Mouse (Mus musculus) T-helper 2 cell (primary cell): ENCODE results near the gene Ufc1.
"Not testable (repeated sequence)": the region's sequence is repeated elsewhere in the genome, so short reads cannot be mapped to it uniquely, and the experiment has no call there.

Source experiments
- in situ Hi-C: fragments of 300-600 bp; cut with MboI, MseI; formaldehyde crosslinking; loops from one replicate; pipeline ENCODE4 v1.15.1; 2025; ENCODE audit warnings: high pct_unique_total_duplicates

Gene Ufc1

DNA sequence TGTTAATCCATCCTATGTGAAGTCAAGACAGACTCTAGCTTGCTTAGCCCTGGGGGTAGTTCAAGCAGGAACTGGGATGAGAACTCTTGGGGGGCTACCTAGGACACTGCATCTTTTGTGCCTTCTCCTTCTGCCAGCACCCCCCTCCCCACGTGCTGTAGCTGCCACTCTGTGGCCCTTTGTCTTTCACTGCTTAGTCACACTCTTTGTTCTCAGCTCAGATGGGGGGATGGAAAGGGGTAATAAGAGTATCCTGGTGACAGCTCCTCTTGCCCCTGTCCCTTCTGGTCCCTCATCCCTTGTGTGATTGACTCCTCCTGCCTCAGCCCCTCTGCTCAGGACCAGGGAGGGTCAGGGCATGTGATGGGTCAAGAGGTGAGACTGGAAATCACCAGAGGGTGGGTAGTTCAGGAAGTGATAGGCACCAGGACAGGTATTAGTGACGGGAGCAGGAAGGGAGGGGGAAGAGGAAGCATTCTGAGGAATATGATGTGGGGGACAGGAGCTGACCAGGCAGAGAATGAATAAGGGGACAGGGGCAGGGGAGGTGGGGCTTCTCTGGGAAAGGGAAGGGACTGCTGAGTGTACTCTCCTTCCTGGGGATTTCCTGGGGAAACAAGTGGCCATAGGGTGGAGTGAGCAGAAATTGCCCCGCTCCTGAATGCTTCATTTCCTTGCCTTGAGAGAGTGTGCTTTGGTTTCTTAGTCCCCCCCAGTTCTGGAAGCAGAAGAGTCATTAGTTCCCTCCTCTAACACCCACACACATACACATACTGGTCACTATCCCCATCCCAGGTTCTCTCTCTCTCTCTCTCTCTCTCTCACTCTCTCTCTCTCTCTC, 46.2 kb downstream of the Ufc1 start:
- in situ Hi-C loops = no loop called here

DNA sequence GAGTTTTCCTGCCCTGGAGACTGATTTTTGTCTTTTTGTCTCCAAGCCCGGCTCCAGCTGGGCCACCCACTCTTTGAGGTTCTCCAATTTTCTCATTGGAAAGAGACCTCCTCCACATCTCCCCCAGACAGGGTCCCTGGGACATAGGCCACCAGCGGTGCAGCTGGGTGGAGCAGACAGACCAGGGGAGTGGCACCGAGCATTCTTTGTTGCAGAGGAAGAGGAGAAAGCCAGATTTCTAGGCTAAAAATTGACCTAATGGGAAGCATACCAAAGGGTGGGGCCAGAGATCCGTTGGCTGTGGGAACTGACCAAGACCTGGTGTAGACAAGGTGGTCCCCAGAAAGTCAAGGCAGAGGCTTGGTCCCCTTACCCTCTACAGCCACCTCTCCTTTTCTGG, 46.9 kb downstream of the Ufc1 start:
- in situ Hi-C loops = no loop called here

DNA sequence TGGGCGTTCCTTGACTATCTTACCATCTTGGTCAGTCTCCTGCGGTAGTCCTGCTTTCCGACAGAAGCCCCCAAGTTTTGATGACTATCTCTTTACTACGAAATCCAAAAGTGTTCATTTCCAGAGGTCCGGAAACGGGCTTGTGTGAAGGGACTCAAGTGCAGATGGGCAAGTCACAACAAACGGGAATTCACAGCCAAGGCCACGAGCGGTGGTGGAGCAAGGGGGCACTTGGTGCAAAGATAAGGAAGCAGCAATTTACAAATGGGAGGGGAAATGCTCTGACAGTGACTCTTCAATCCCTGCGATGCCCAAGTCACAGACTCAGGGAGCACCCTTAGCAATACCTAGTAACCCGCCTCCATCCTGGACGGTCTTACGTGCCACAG, 47.4 kb downstream of the Ufc1 start:
- in situ Hi-C loops = no loop called here

DNA sequence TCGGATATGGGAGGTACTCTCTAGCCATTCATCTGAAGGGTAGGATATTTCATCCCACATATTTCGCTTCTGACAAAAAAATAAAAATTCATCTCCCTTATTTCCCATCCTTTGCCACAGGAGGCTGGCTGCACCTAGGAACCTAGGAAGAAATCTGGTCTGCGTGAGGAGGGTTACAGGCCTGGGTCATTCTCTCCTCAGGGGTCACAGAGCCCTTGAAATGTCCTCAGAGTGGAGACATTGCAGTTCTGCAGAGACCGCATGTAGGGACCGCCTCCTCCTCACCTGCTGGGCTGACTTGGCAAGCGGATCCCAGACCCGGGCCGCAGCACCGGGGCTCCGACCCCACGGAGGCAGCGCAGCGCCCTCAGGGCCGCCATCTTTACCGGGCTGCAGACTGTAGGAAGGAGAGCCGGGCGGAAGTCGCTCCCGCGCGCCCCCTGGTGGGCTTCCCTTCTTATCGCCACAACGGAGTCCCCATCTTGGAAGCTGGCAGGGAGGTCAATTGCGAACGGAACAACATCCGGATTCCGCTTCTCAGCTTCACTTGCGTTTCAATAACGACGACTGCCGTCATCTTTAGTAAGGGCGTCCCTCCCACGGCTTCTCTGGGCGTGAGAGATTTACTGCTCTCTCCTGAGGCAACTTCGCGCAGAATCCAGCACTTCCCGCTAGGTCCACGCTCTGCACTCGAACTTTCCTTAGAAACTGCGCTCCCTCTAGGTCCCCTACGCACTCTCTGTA, 47.9 kb downstream of the Ufc1 start:
- in situ Hi-C loops = no loop called here

DNA sequence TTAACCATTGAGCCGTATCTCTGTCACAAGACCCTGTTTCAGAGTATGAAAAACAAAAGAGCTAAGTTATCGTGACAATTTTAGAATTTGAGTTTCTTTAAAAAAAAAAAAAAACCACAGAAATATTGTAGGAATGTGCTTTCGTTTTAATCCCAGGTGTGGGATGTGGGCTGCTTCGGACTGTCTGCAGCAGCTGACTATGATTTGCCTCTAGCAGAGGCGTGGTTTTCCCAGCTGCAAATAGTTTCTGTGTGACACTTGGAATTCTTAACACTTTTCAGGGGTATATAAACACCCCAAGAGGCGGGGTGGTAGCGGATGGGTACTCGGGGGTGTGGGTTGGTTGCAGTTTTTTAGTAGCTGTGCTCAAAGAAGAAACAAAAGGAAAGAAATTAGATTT, 49.5 kb downstream of the Ufc1 start:
- in situ Hi-C loops = no loop called here

DNA sequence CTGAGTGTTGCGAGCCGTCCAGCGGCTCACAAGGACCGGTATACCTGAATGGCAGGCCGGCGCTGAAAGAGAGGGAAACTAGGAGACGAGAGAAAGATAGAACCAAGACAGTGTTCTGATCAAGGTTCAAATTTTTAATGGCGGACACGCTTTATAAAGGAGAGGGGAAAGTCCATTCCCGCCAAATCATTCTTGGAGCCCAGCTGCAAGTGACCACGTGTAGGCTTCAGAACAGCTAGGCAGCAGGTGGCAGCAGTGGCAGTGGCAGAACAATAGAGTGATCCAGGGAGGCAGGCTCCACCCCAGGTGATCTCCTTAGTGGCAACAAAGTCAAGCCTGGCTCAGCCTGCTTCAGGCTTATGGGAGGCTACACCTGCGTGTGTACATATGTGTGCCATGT, 52.9 kb downstream of the Ufc1 start:
- in situ Hi-C loops = not testable (repeated sequence)

DNA sequence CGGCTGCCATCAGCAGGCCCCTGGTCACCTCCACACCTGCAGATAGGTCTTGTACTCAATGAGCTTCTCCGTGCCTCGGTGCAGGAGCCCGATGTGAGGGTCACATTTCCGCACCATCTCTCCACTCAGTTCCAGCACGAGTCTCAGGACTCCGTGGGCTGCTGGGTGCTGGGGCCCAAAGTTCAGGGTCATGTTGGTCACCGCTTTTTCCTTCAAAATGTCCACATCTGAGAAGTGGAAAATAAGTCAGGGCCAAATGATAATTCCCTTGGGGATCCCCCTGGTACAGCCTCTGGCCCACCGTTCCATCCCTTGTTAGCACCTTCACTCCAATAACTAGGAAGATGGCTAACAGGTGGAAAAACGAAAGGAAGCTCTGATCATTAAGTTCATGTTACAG, 53.9 kb downstream of the Ufc1 start:
- in situ Hi-C loops = no loop called here

DNA sequence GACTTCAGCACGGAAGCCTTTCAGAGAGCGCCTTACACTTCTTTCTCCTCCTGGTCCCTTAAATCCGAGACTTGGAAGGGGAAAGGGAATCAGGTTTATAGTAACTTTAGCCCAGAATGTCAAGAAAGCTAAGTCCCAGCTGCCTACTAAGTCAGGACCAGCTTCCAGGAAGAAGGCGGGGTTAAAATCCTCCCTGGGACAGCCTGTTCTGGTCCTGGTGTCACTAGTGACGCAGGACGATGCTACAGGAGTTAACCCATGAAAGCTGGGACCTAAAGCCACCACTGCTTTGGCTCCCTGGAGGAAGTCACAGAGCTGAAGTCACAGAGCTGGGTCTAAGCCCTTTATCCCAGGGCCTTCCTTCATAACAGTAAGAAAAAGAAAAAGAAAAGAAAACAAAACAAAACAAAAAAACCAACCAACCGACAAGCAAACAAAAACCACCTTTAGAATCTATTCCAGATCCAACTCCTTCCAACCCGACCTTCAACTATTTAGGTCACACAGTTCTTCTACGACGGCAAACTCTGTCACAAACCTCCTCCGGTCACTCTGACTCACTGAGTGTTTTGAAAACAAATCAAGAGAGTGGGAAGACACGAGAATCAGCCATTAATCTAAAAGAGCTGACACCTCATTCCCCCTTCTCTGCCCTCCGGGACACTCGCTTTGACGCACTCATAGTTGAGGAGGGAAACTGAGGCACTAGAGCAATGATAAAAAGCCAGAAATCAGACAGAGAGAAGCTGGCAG, 54.7 kb downstream of the Ufc1 start:
- in situ Hi-C loops = no loop called here
